Mouse (Mus musculus): Measurements from ENCODE around the gene Pdzd3.
"Not testable (repeated sequence)": the region's sequence is repeated elsewhere in the genome, so short reads cannot be mapped to it uniquely, and the experiment has no call there.

DNA sequence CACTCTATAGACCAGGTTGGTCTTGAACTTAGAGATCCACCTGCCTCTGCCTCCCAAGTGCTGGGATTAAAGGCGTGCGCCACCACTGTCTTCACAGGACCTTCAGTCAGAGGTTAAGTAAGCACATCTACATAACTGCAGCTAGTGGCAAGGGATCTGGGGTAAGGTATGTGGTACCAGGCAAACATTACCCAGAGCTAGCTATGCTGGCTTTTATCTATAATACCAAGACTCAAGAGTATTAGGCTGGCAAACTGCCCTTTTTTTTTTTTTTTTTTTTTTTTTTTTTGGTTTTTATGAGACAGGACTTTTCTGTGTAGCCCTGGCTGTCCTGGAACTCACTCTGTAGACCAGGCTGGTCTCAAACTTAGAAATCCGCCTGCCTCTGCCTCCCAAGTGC lies 48.7 kb upstream of the Pdzd3 start:
- not testable (repeated sequence) for TF ChIP-seq POLR2A (IDR thresholded peaks at IDR 0.05; ENCODE audit: control insufficient read depth, low read depth, low read length); CTCF (IDR thresholded peaks at IDR 0.05; ENCODE audit: control insufficient read depth, insufficient read depth, insufficient replicate concordance, low read depth, low read length)

Data from testis, adult 2 months (tissue).